Mouse (Mus musculus) G1E (cell line): ENCODE data around the gene Marc1. TPM values are rescaled to one million over a fixed set of nuclear protein-coding genes. Genes with fewer than 3 reads are reported as not detected.

Experiments used
- ATAC-seq: 2 replicates; pipeline ENCODE4 v1.8.0; 2016; ENCODE audit warnings: mild to moderate bottlenecking; ENCODE audit not compliant: insufficient number of reproducible peaks, poor library complexity, low FRiP score, severe bottlenecking; ENCODE audit errors: extremely low read depth
- DNase-seq: peaks from one replicate; pipeline ENCODE4 v3.0.0; 2012; ENCODE audit warnings: low spot score
- H3K27me3 ChIP-seq: 2 replicates; pipeline ENCODE4 v1.6.1; 2012; ENCODE audit warnings: mild to moderate bottlenecking, low read length, inconsistent platforms; ENCODE audit not compliant: insufficient read depth
- H3K36me3 ChIP-seq: replicated peaks from 2 replicates; pipeline ENCODE3; 2012; ENCODE audit warnings: mild to moderate bottlenecking, inconsistent platforms
- H3K4me1 ChIP-seq: 2 replicates; pipeline ENCODE4 v1.6.1; 2012; ENCODE audit warnings: low read depth, low read length, inconsistent platforms, mixed read lengths; ENCODE audit not compliant: insufficient read depth
- H3K4me3 ChIP-seq: 2 replicates; pipeline ENCODE4 v1.5.1; 2012; ENCODE audit warnings: low read depth, mild to moderate bottlenecking, inconsistent platforms, low read length, moderate library complexity, mixed read lengths
- H3K9me3 ChIP-seq: replicated peaks from 2 replicates; pipeline ENCODE4 v1.6.1; 2012; ENCODE audit warnings: inconsistent platforms
- CTCF ChIP-seq: IDR thresholded peaks from 2 replicates; pipeline ENCODE4 v1.5.1; 2012; ENCODE audit warnings: low read depth, low read length, inconsistent platforms, mixed read lengths
- GATA1 ChIP-seq: IDR thresholded peaks from 2 replicates; pipeline ENCODE4 v1.6.1; 2012; ENCODE audit warnings: borderline replicate concordance, low read length, inconsistent platforms, mixed read lengths
- GATA2 ChIP-seq: IDR thresholded peaks from 2 replicates; pipeline ENCODE4 v1.6.1; 2012; ENCODE audit warnings: low read depth, low read length, inconsistent platforms, borderline replicate concordance
- POLR2AphosphoS5 ChIP-seq: IDR thresholded peaks from 2 replicates; pipeline ENCODE4 v1.6.1; 2012; ENCODE audit warnings: low read depth, low read length, inconsistent platforms; ENCODE audit not compliant: insufficient replicate concordance
- TAL1 ChIP-seq: conservative IDR thresholded peaks from 2 replicates; pipeline ENCODE4 v1.6.1; 2012; ENCODE audit warnings: low read depth, low read length, inconsistent platforms, mixed read lengths
- polyA plus RNA-seq: library from polyadenylated mRNA; stranded (reverse); fragments of >175 nt; gene quantifications from 2 replicates; pipeline ENCODE4 v1.2.3, GENCODE M21; 2012
- total RNA-seq, 2 experiments: library from RNA; stranded (forward) in 1 of 2; stranded (reverse) in 1 of 2; fragments of 200-1000 nt in 1 of 2; fragments of >200 nt in 1 of 2; fragmentation: Nextera tagmentation in 1 of 2; gene quantifications; 2 replicates each; pipeline ENCODE4 v1.2.3; 2014 to 2017

Marc1 gene
- total and polyA plus RNA-seq, 3 experiments, result not detected

DNA sequence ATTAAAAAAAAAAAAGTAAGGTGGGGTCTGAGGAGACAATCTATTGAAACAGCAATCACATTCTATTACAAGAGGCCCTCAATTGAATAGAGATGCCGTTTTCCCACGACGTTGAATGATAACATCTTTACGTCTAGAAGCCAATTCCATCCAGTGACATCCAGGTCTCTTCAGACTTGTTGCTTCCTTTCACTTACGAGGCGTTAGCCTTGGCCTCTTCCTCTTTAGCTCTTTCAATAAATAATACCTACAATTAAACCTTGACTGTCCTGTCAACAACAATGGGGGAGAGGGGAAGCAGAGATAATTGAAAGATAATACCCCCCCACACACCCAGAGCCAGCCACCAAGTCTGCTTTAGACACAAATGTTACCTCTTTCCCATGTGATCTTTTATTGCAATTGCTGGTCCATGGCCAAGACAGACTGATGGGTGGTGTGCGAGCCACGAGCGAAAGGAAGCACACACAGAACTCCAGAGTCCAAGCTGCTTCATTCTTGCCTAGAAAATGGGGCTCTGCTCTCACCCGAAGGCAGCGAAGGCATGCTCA lies 60.9 kb downstream of the Marc1 start:
- TF ChIP-seq CTCF (no peak), GATA2 (no peak), GATA1 (no peak), TAL1 (no peak), POLR2AphosphoS5 (no peak)
- ATAC-seq, result no peak
- no peaks in the 10 kb centered on the region for H3K9me3 ChIP-seq

GRCm38 (mm10) chr1:184748692-184749152 lies 62.4 kb downstream of the Marc1 start:
- no peak for DNase-seq
- H3K4me1 ChIP-seq, result no peaks in the 10 kb centered on the region
- H3K36me3 ChIP-seq, result no peaks in the 10 kb centered on the region
- TF ChIP-seq GATA2 (no peak), CTCF (no peak), TAL1 (no peak), POLR2AphosphoS5 (no peak), GATA1 (no peak)
- H3K9me3 ChIP-seq, result no peaks in the 10 kb centered on the region
- no peaks in the 10 kb centered on the region for H3K27me3 ChIP-seq
- H3K4me3 ChIP-seq, result no peak overlapping the region
- no peak for ATAC-seq

More for the DNA sequence above, 60.9 kb downstream of the Marc1 start:
- DNase-seq, result no peak
- Histone ChIP-seq H3K4me1 (no peaks in the 10 kb centered on the region), H3K4me3 (no peak overlapping the region), H3K27me3 (no peaks in the 10 kb centered on the region), H3K36me3 (no peaks in the 10 kb centered on the region)

GRCm38 (mm10) chr1:184737876-184738479 lies 73.1 kb downstream of the Marc1 start:
- peak; percentile 24; the same call in 1 of the 2 replicates for TF ChIP-seq CTCF
- TF ChIP-seq TAL1, result no peak
- TF ChIP-seq GATA2, result no peak
- TF ChIP-seq POLR2AphosphoS5, result no peak
- TF ChIP-seq GATA1, result no peak
- H3K36me3 ChIP-seq, result no peaks in the 10 kb centered on the region
- no peaks in the 10 kb centered on the region for H3K9me3 ChIP-seq
- peaks cover 13% of the 10 kb centered on the region for H3K4me1 ChIP-seq
- peak; percentile 78 for ATAC-seq
- no peak overlapping the region for H3K4me3 ChIP-seq
- peak; percentile 60 for DNase-seq
- H3K27me3 ChIP-seq, result peaks cover 28% of the 10 kb centered on the region

DNA sequence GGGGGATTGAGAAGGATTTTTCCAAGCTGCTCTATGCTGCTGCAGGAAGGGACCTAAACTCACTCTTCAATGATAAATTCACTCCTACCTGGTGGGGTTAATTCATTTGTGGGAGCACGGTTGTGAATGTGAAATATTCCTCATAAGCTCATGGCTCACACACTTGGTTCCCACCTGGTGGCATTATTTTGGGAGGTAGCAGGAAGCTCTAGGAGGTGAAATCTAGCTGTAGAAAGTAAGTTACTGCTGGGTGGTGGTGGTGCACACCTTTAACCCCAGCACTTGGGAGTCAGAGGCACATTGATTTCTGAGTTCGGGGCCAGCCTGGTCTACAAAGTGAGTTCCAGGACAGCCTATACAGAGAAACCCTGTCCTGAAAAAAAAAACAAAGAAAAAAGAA lies 73.9 kb downstream of the Marc1 start:
- no peak overlapping the region for H3K4me3 ChIP-seq
- no peak for DNase-seq
- H3K27me3 ChIP-seq, result peaks cover 32% of the 10 kb centered on the region
- H3K4me1 ChIP-seq, result peaks cover 17% of the 10 kb centered on the region
- no peaks in the 10 kb centered on the region for H3K9me3 ChIP-seq
- no peaks in the 10 kb centered on the region for H3K36me3 ChIP-seq
- no peak for ATAC-seq
- TF ChIP-seq GATA2 (no peak), CTCF (no peak), TAL1 (no peak), POLR2AphosphoS5 (no peak), GATA1 (no peak)

Other genes with a start within 250 kb of the Marc1 start
- gene Hlx, start 78.7 kb downstream of the Marc1 start, total RNA-seq (2014; fragmentation: Nextera tagmentation), result 8.5 and 10.9 TPM in 2 replicates
- gene Hlx, start 78.7 kb downstream of the Marc1 start, total RNA-seq (2017), result 1.4 and 1.8 TPM in 2 replicates
- gene Hlx, start 78.7 kb downstream of the Marc1 start, polyA plus RNA-seq, result 22.8 and 27.0 TPM in 2 replicates
- 41.9 and 53.5 TPM in 2 replicates for gene Marc2, start 35.1 kb upstream of the Marc1 start, total RNA-seq (2014; fragmentation: Nextera tagmentation)
- 39.4 and 39.8 TPM in 2 replicates for gene Marc2, start 35.1 kb upstream of the Marc1 start, total RNA-seq (2017)
- 62.0 and 75.9 TPM in 2 replicates for gene Marc2, start 35.1 kb upstream of the Marc1 start, polyA plus RNA-seq
- not detected in 2 replicates for gene C130074G19Rik, start 71.9 kb upstream of the Marc1 start, total RNA-seq (2014; fragmentation: Nextera tagmentation)
- not detected in 2 replicates for gene C130074G19Rik, start 71.9 kb upstream of the Marc1 start, total RNA-seq (2017)
- gene C130074G19Rik, start 71.9 kb upstream of the Marc1 start, polyA plus RNA-seq, result not detected in 2 replicates
- not detected in 2 replicates for gene Mark1, start 188.3 kb upstream of the Marc1 start, total RNA-seq (2014; fragmentation: Nextera tagmentation)
- gene Mark1, start 188.3 kb upstream of the Marc1 start, total RNA-seq (2017), result 0.16 TPM in 1 of 2 replicates, not detected in the other
- not detected in 2 replicates for gene Mark1, start 188.3 kb upstream of the Marc1 start, polyA plus RNA-seq